Comparison of ENCODE assay signal across 8 mouse cellular contexts in genomic region chr12:87407869-87408605, GRCm38 (mm10). TPM values are rescaled to one million over a fixed set of nuclear protein-coding genes. Genes with fewer than 3 reads are reported as not detected.
A peak's percentile ranks its signal among the peaks of the same experiment; 100 is the strongest.
DNase-seq lines count a peak whose midpoint lies in the region; ATAC-seq lines count a peak whose summit lies in the region.

No protein-coding gene starts in this region.

- H3K4me2 ChIP-seq in midbrain, embryonic 16.5 days (ENCODE audit: low read length): no peak overlapping the region
- peak overlapping the region; percentile 19; the same call in 1 of the 2 replicates for H3K4me2 ChIP-seq in embryonic facial prominence, embryonic 11.5 days (ENCODE audit: low read depth, low read length)
- H3K4me2 ChIP-seq in hindbrain, embryonic 16.5 days (ENCODE audit: low read length): peak overlapping the region; percentile 11; the same call in 1 of the 2 replicates
- H3K4me2 ChIP-seq in liver, embryonic 13.5 days: peak overlapping the region; percentile 27
- H3K4me2 ChIP-seq in stomach, embryonic 15.5 days: peak overlapping the region; percentile 40
- no peak overlapping the region for H3K4me2 ChIP-seq in forebrain, embryonic 12.5 days

- H3K4me3 ChIP-seq in midbrain, embryonic 10.5 days: no peak overlapping the region
- no peak overlapping the region for H3K4me3 ChIP-seq in midbrain, embryonic 16.5 days (ENCODE audit: low read depth, low read length)
- H3K4me3 ChIP-seq in embryonic facial prominence, embryonic 11.5 days (ENCODE audit: low read depth, low read length): no peak overlapping the region
- no peak overlapping the region for H3K4me3 ChIP-seq in hindbrain, embryonic 16.5 days (ENCODE audit: low read length)
- no peak overlapping the region for H3K4me3 ChIP-seq in liver, embryonic 13.5 days (replicated peaks)
- H3K4me3 ChIP-seq in stomach, embryonic 15.5 days (replicated peaks): no peak overlapping the region
- H3K4me3 ChIP-seq in forebrain, embryonic 12.5 days (replicated peaks): no peak overlapping the region

- no peaks in the 10 kb centered on the region for H3K9me3 ChIP-seq in midbrain, embryonic 10.5 days (replicated peaks)
- H3K9me3 ChIP-seq in midbrain, embryonic 16.5 days (replicated peaks; ENCODE audit: control insufficient read depth, low read length, poor library complexity, severe bottlenecking): no peaks in the 10 kb centered on the region
- no peaks in the 10 kb centered on the region for H3K9me3 ChIP-seq in embryonic facial prominence, embryonic 11.5 days (replicated peaks; ENCODE audit: control insufficient read depth, low read length)
- no peaks in the 10 kb centered on the region for H3K9me3 ChIP-seq in hindbrain, embryonic 16.5 days (ENCODE audit: control insufficient read depth, low read length)
- H3K9me3 ChIP-seq in liver, embryonic 13.5 days (replicated peaks): no peaks in the 10 kb centered on the region
- no peaks in the 10 kb centered on the region for H3K9me3 ChIP-seq in stomach, embryonic 15.5 days
- H3K9me3 ChIP-seq in forebrain, embryonic 12.5 days: no peaks in the 10 kb centered on the region

- 46% methylated on average over 21 of the region's 21 CpGs for WGBS in midbrain, embryonic 10.5 days
- WGBS in midbrain, embryonic 16.5 days: 37% methylated on average over 21 of the region's 21 CpGs
- 32% methylated on average over 21 of the region's 21 CpGs for WGBS in embryonic facial prominence, embryonic 11.5 days
- 44% methylated on average over 21 of the region's 21 CpGs for WGBS in hindbrain, embryonic 16.5 days
- 15% methylated on average over 21 of the region's 21 CpGs for WGBS in liver, embryonic 13.5 days (ENCODE audit: insufficient replicate concordance)
- WGBS in stomach, embryonic 15.5 days: 26% methylated on average over 21 of the region's 21 CpGs
- 47% methylated on average over 21 of the region's 21 CpGs for WGBS in forebrain, embryonic 12.5 days

- no peaks in the 10 kb centered on the region for H3K27me3 ChIP-seq in midbrain, embryonic 10.5 days (ENCODE audit: low read depth, poor library complexity, severe bottlenecking)
- H3K27me3 ChIP-seq in midbrain, embryonic 16.5 days (ENCODE audit: control insufficient read depth, insufficient read depth, low read depth, low read length): no peaks in the 10 kb centered on the region
- H3K27me3 ChIP-seq in embryonic facial prominence, embryonic 11.5 days (ENCODE audit: control insufficient read depth, insufficient read depth, low read length): no peaks in the 10 kb centered on the region
- H3K27me3 ChIP-seq in hindbrain, embryonic 16.5 days (replicated peaks; ENCODE audit: control insufficient read depth, insufficient read depth, low read length): no peaks in the 10 kb centered on the region
- H3K27me3 ChIP-seq in liver, embryonic 13.5 days: no peaks in the 10 kb centered on the region
- H3K27me3 ChIP-seq in stomach, embryonic 15.5 days (replicated peaks): no peaks in the 10 kb centered on the region
- H3K27me3 ChIP-seq in forebrain, embryonic 12.5 days: no peaks in the 10 kb centered on the region

- no peaks in the 10 kb centered on the region for H3K36me3 ChIP-seq in midbrain, embryonic 10.5 days
- no peaks in the 10 kb centered on the region for H3K36me3 ChIP-seq in midbrain, embryonic 16.5 days (ENCODE audit: control insufficient read depth, insufficient read depth, low read length)
- no peaks in the 10 kb centered on the region for H3K36me3 ChIP-seq in embryonic facial prominence, embryonic 11.5 days (replicated peaks; ENCODE audit: control insufficient read depth, insufficient read depth, low read depth, low read length)
- no peaks in the 10 kb centered on the region for H3K36me3 ChIP-seq in hindbrain, embryonic 16.5 days (ENCODE audit: control insufficient read depth, insufficient read depth, low read length)
- H3K36me3 ChIP-seq in liver, embryonic 13.5 days: no peaks in the 10 kb centered on the region
- no peaks in the 10 kb centered on the region for H3K36me3 ChIP-seq in stomach, embryonic 15.5 days
- no peaks in the 10 kb centered on the region for H3K36me3 ChIP-seq in forebrain, embryonic 12.5 days (replicated peaks)

- peak overlapping the region; percentile 15; the same call in 1 of the 2 replicates for H3K27ac ChIP-seq in midbrain, embryonic 10.5 days (replicated peaks)
- no peak overlapping the region for H3K27ac ChIP-seq in midbrain, embryonic 16.5 days (ENCODE audit: low read length)
- H3K27ac ChIP-seq in embryonic facial prominence, embryonic 11.5 days (replicated peaks; ENCODE audit: low read depth, low read length): no peak overlapping the region
- H3K27ac ChIP-seq in hindbrain, embryonic 16.5 days (ENCODE audit: low read depth, low read length): no peak overlapping the region
- no peak overlapping the region; the same call in 1 of the 2 replicates for H3K27ac ChIP-seq in liver, embryonic 13.5 days
- peak overlapping the region; percentile 44; the same call in 1 of the 2 replicates for H3K27ac ChIP-seq in stomach, embryonic 15.5 days
- H3K27ac ChIP-seq in forebrain, embryonic 12.5 days: no peak overlapping the region

- no peak overlapping the region for H3K9ac ChIP-seq in midbrain, embryonic 16.5 days (ENCODE audit: low read depth, low read length)
- H3K9ac ChIP-seq in embryonic facial prominence, embryonic 11.5 days (replicated peaks; ENCODE audit: low read length): peak overlapping the region; percentile 34
- H3K9ac ChIP-seq in hindbrain, embryonic 16.5 days (ENCODE audit: low read depth, low read length): no peak overlapping the region
- no peak overlapping the region for H3K9ac ChIP-seq in liver, embryonic 13.5 days
- H3K9ac ChIP-seq in stomach, embryonic 15.5 days: no peak overlapping the region
- H3K9ac ChIP-seq in forebrain, embryonic 12.5 days: no peak overlapping the region

- DNase-seq in midbrain, embryonic 10.5 days (ENCODE audit: low spot score): peak; percentile 24
- DNase-seq in embryonic facial prominence, embryonic 11.5 days (ENCODE audit: low spot score): peak; percentile 61
- DNase-seq in liver, embryonic 13.5 days: no peak
- no peak for DNase-seq in B cell, adult 2 months

- H3K4me1 ChIP-seq in midbrain, embryonic 10.5 days: peaks cover 9% of the 10 kb centered on the region
- H3K4me1 ChIP-seq in midbrain, embryonic 16.5 days (ENCODE audit: control insufficient read depth, insufficient read depth, low read length): no peaks in the 10 kb centered on the region
- H3K4me1 ChIP-seq in embryonic facial prominence, embryonic 11.5 days (ENCODE audit: control insufficient read depth, insufficient read depth, low read length): no peaks in the 10 kb centered on the region
- H3K4me1 ChIP-seq in hindbrain, embryonic 16.5 days (ENCODE audit: control insufficient read depth, insufficient read depth, low read depth, low read length): no peaks in the 10 kb centered on the region
- H3K4me1 ChIP-seq in liver, embryonic 13.5 days (replicated peaks): peaks cover 19% of the 10 kb centered on the region
- H3K4me1 ChIP-seq in stomach, embryonic 15.5 days: peaks cover 10% of the 10 kb centered on the region
- H3K4me1 ChIP-seq in forebrain, embryonic 12.5 days: peaks cover 7% of the 10 kb centered on the region; the same call in 1 of the 2 replicates

- ATAC-seq in midbrain, embryonic 16.5 days: no peak
- ATAC-seq in embryonic facial prominence, embryonic 11.5 days (replicated peaks; ENCODE audit: insufficient number of reproducible peaks, low FRiP score, low TSS enrichment, low read depth): no peak
- ATAC-seq in hindbrain, embryonic 16.5 days: no peak
- ATAC-seq in liver, embryonic 13.5 days (ENCODE audit: low read depth): peak; percentile 37; the same call in 1 of the 2 replicates
- peak; percentile 21 for ATAC-seq in stomach, embryonic 15.5 days (ENCODE audit: insufficient read depth, low FRiP score, low read depth)
- ATAC-seq in forebrain, embryonic 12.5 days (ENCODE audit: low FRiP score): no peak

RNA-seq across cellular contexts. Expression of gene Sptlc2, which starts 19.9 kb away (rescaled TPM):
- polyA plus RNA-seq in midbrain, embryonic 10.5 days (2016; fragmentation: Nextera tagmentation; extraction: Ambion mirVana): 50.9 and 57.6 TPM in 2 replicates
- 72.8 and 75.0 TPM in 2 replicates for polyA plus RNA-seq in midbrain, embryonic 16.5 days (2015; fragmentation: Nextera tagmentation; extraction: Ambion mirVana)
- polyA plus RNA-seq in embryonic facial prominence, embryonic 11.5 days (2014; fragmentation: Nextera tagmentation; extraction: Ambion mirVana): 65.0 and 66.1 TPM in 2 replicates
- 64.8 and 68.5 TPM in 2 replicates for polyA plus RNA-seq in hindbrain, embryonic 16.5 days (2015; fragmentation: Nextera tagmentation; extraction: Ambion mirVana)
- polyA plus RNA-seq in liver, embryonic 13.5 days (2015; fragmentation: Nextera tagmentation; extraction: Ambion mirVana): 30.6 and 36.4 TPM in 2 replicates
- polyA plus RNA-seq in stomach, embryonic 15.5 days (2015; fragmentation: Nextera tagmentation; extraction: Ambion mirVana): 98.8 and 99.1 TPM in 2 replicates
- polyA plus RNA-seq in forebrain, embryonic 12.5 days (2016; fragmentation: Nextera tagmentation; extraction: Ambion mirVana): 50.8 and 54.2 TPM in 2 replicates

RNA-seq across cellular contexts. Expression of gene Slirp, which starts 35.7 kb away (rescaled TPM):
- 283 and 318 TPM in 2 replicates for polyA plus RNA-seq in midbrain, embryonic 10.5 days (2016; fragmentation: Nextera tagmentation; extraction: Ambion mirVana)
- 195 and 209 TPM in 2 replicates for polyA plus RNA-seq in midbrain, embryonic 16.5 days (2015; fragmentation: Nextera tagmentation; extraction: Ambion mirVana)
- polyA plus RNA-seq in embryonic facial prominence, embryonic 11.5 days (2014; fragmentation: Nextera tagmentation; extraction: Ambion mirVana): 303 and 309 TPM in 2 replicates
- polyA plus RNA-seq in hindbrain, embryonic 16.5 days (2015; fragmentation: Nextera tagmentation; extraction: Ambion mirVana): 185 and 200 TPM in 2 replicates
- polyA plus RNA-seq in liver, embryonic 13.5 days (2015; fragmentation: Nextera tagmentation; extraction: Ambion mirVana): 228 and 232 TPM in 2 replicates
- 287 and 303 TPM in 2 replicates for polyA plus RNA-seq in stomach, embryonic 15.5 days (2015; fragmentation: Nextera tagmentation; extraction: Ambion mirVana)
- polyA plus RNA-seq in forebrain, embryonic 12.5 days (2016; fragmentation: Nextera tagmentation; extraction: Ambion mirVana): 283 and 293 TPM in 2 replicates

RNA-seq across cellular contexts. Expression of gene Alkbh1, which starts 35.8 kb away (rescaled TPM):
- 59.6 and 64.2 TPM in 2 replicates for polyA plus RNA-seq in midbrain, embryonic 10.5 days (2016; fragmentation: Nextera tagmentation; extraction: Ambion mirVana)
- 40.7 and 41.8 TPM in 2 replicates for polyA plus RNA-seq in midbrain, embryonic 16.5 days (2015; fragmentation: Nextera tagmentation; extraction: Ambion mirVana)
- polyA plus RNA-seq in embryonic facial prominence, embryonic 11.5 days (2014; fragmentation: Nextera tagmentation; extraction: Ambion mirVana): 33.4 and 42.9 TPM in 2 replicates
- 35.4 and 37.1 TPM in 2 replicates for polyA plus RNA-seq in hindbrain, embryonic 16.5 days (2015; fragmentation: Nextera tagmentation; extraction: Ambion mirVana)
- polyA plus RNA-seq in liver, embryonic 13.5 days (2015; fragmentation: Nextera tagmentation; extraction: Ambion mirVana): 20.6 and 24.9 TPM in 2 replicates
- polyA plus RNA-seq in stomach, embryonic 15.5 days (2015; fragmentation: Nextera tagmentation; extraction: Ambion mirVana): 57.8 and 58.2 TPM in 2 replicates
- 48.8 and 55.9 TPM in 2 replicates for polyA plus RNA-seq in forebrain, embryonic 12.5 days (2016; fragmentation: Nextera tagmentation; extraction: Ambion mirVana)

Comparison
In these comparisons a context has a peak if more than half of its experiments do, and no peak if none do; other contexts are left out.
1. H3K27ac ChIP-seq: peak in midbrain, embryonic 10.5 days (single experiment) and stomach, embryonic 15.5 days (single experiment); none in midbrain, embryonic 16.5 days (single experiment), embryonic facial prominence, embryonic 11.5 days (single experiment), hindbrain, embryonic 16.5 days (single experiment), liver, embryonic 13.5 days (single experiment) and forebrain, embryonic 12.5 days (single experiment).
2. DNase-seq: peak in midbrain, embryonic 10.5 days (single experiment) and embryonic facial prominence, embryonic 11.5 days (single experiment); none in liver, embryonic 13.5 days (single experiment) and B cell, adult 2 months (0 of 2).
3. ATAC-seq: peak in liver, embryonic 13.5 days (single experiment) and stomach, embryonic 15.5 days (single experiment); none in midbrain, embryonic 16.5 days (single experiment), embryonic facial prominence, embryonic 11.5 days (single experiment), hindbrain, embryonic 16.5 days (single experiment) and forebrain, embryonic 12.5 days (single experiment).
4. H3K4me2 ChIP-seq: peak in embryonic facial prominence, embryonic 11.5 days (single experiment), hindbrain, embryonic 16.5 days (single experiment), liver, embryonic 13.5 days (single experiment) and stomach, embryonic 15.5 days (single experiment); none in midbrain, embryonic 16.5 days (single experiment) and forebrain, embryonic 12.5 days (single experiment).